Mouse (Mus musculus) heart, adult 2 months (tissue): Measurements from ENCODE around the gene Top1.

Experiments
- CTCF ChIP-seq: fragments of 200-600 bp; IDR thresholded peaks from 2 replicates; pipeline ENCODE4 v1.8.1; 2022; ENCODE audit warnings: antibody characterized with exemption, mild to moderate bottlenecking, moderate library complexity
- EP300 ChIP-seq: fragments of 200-500 bp; IDR thresholded peaks from 2 replicates; pipeline ENCODE4 v1.6.1; 2011; ENCODE audit warnings: low read depth, low read length, control low read depth; ENCODE audit not compliant: insufficient read depth
- POLR2A ChIP-seq: fragments of 200-500 bp; IDR thresholded peaks from 2 replicates; pipeline ENCODE4 v1.6.1; 2011; ENCODE audit warnings: mild to moderate bottlenecking, low read depth, low read length, control low read depth; ENCODE audit not compliant: insufficient read depth

- TF ChIP-seq CTCF (no peak), POLR2A (no peak), EP300 (no peak)
Measured at GRCm38 (mm10) chr2:160628666-160629527, 16.8 kb upstream of the Top1 start.
